Mouse (Mus musculus): ENCODE measurements around the gene D6Ertd527e. TPM values are rescaled to one million over a fixed set of nuclear protein-coding genes. Genes with fewer than 3 reads are reported as not detected.
A peak's percentile ranks its signal among the peaks of the same experiment; 100 is the strongest.

Gene D6Ertd527e
- polyA plus RNA-seq, 1 experiment from 2014 or later: 0.18 TPM

DNA sequence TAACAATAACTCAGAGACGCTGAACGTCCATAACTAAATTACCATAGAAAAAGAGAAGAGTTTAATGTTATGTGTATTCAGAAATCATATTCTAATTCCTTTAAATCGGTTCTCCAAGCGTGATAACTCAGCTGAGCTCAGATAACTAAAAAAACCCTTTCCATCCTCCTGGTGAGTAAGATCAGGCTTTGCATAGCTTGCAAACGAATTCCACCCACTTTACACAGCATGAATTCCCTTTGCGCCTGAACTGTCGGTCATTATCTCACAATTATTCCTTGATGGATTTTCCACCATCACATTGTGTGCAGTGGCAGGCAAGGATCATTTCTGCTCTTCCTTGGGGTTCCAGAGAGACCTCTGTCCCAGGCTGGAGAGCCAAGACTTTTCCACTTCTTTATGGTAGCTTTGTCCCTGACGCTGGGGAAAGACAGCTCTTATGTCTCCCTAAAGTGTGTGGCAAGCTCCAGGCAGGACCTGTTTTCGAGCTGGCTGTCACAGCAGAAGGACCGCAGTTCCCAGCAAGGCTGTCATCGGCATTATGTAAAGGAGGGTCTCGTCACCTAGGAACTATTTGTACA is 29.5 kb downstream of the D6Ertd527e start:
- no peak for ATAC-seq (ENCODE audit: low FRiP score, low read depth)
- 0 out of 2 replicates have a peak, but pooled peaks cover 5% of the 10 kb centered on the region for H3K4me1 ChIP-seq (replicated peaks)
- no peak overlapping the region for H3K4me3 ChIP-seq
- 0 out of 2 replicates have a peak, but pooled peaks cover 6% of the 10 kb centered on the region for H3K36me3 ChIP-seq
- H3K27me3 ChIP-seq: no peaks in the 10 kb centered on the region
- H3K4me2 ChIP-seq: no peak overlapping the region
- WGBS: 60% methylated on average over 12 of the region's 12 CpGs
- no peaks in the 10 kb centered on the region for H3K9me3 ChIP-seq
- H3K9ac ChIP-seq: no peak overlapping the region
- no peak overlapping the region for H3K27ac ChIP-seq (replicated peaks)

DNA sequence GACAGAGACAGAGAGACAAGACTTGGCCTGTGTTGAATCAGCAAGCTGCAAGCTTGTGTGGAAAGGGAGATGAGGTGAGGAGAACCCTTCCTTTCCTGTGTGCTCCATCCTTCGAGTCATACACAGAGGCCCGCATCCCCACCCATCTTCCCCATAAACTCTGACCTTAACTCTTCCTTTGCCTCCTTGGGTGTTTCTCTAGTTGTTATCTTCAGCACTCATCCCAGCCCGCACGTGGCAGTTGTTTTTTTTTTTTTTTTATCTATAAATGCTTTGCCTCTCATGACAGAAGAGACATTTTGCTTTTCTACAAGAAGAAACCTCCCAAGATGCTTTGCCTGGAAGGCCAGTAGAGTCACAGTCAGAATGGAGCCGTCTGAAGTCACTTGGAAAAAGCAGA is 33.9 kb downstream of the D6Ertd527e start:
- no peak overlapping the region for H3K4me2 ChIP-seq
- no peaks in the 10 kb centered on the region for H3K27me3 ChIP-seq
- H3K4me1 ChIP-seq (replicated peaks): peaks cover 11% of the 10 kb centered on the region; the same call in 1 of the 2 replicates
- no peak overlapping the region for H3K4me3 ChIP-seq
- no peaks in the 10 kb centered on the region for H3K9me3 ChIP-seq
- no peak overlapping the region for H3K9ac ChIP-seq
- no peak for ATAC-seq (ENCODE audit: low FRiP score, low read depth)
- 0 out of 2 replicates have a peak, but pooled peaks cover 6% of the 10 kb centered on the region for H3K36me3 ChIP-seq
- WGBS: 91% methylated on average over 5 of the region's 5 CpGs
- H3K27ac ChIP-seq (replicated peaks): no peak overlapping the region

DNA sequence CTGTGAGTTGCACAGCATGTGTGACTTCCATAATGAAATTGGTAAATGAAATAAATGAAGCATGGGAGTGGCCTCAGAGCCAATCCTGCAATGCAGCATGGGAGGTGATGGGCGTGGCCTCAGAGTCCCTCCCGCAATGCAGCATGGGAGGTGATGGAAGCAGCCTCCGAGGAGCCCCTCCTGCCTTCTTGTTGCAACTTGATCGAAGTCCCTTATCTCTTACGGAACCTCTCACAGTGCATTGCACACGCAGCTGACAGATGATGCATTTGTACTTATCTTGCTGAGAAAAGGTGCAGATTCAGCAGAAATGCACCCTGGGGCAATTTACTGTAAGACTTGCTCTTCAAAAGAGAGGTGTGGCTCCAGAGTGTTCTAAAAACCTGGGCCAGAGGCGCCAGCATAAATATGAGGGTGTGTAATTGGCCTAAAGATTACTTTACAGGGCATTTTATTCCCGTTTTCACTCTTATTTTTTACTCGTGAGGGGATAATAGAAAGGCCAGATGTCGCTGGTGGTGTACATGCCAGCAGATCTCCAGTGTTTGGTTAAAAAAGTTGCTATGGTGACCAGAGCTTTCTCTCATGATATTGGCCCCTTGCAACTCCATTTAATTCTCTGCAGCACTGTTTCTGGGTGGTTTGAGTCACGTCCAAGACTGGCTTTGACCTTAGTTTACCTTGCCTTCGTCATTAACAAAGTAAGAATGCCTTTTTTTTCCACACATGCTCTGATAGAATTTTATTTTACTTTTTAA is 35.4 kb downstream of the D6Ertd527e start:
- no peaks in the 10 kb centered on the region for H3K9me3 ChIP-seq
- peaks cover 7% of the 10 kb centered on the region; the same call in 1 of the 2 replicates for H3K4me1 ChIP-seq (replicated peaks)
- WGBS: 65% methylated on average over 12 of the region's 12 CpGs
- no peak overlapping the region for H3K4me2 ChIP-seq
- H3K27ac ChIP-seq (replicated peaks): 0 out of 2 replicates have a peak overlapping the region, but pooled peaks have one; percentile 14
- 0 out of 2 replicates have a peak, but pooled peaks cover 6% of the 10 kb centered on the region for H3K36me3 ChIP-seq
- no peak overlapping the region for H3K9ac ChIP-seq
- ATAC-seq (ENCODE audit: low FRiP score, low read depth): no peak
- H3K4me3 ChIP-seq: no peak overlapping the region
- no peaks in the 10 kb centered on the region for H3K27me3 ChIP-seq

DNA sequence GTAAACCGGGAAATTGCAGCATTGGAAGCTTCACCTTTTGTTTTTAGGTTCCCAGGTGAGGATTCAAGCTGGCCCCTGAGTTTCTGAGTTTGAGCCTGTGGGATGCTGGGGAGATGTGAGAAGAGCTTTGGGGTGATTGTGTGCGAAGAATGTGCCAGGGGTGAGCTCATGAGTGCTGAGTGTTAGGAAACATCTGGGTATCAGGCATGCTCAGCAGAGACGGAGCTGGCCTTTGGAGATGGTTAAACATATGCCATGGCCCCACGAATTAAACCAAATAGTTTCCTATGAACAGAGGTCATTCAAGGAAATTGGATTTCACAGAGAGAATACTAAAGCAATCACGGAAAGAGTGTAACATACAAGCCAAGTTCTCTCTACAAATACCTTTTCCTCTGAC is 37.7 kb downstream of the D6Ertd527e start:
- Histone ChIP-seq H3K4me3 (no peak overlapping the region), H3K9me3 (no peaks in the 10 kb centered on the region), H3K9ac (no peak overlapping the region), H3K4me2 (no peak overlapping the region), H3K4me1 (replicated peaks) (peaks cover 7% of the 10 kb centered on the region; the same call in 1 of the 2 replicates), H3K36me3 (no peaks in the 10 kb centered on the region), H3K27me3 (no peaks in the 10 kb centered on the region), H3K27ac (replicated peaks) (no peak overlapping the region)
- ATAC-seq (ENCODE audit: low FRiP score, low read depth): no peak
- WGBS: 87% methylated on average over 5 of the region's 5 CpGs

DNA sequence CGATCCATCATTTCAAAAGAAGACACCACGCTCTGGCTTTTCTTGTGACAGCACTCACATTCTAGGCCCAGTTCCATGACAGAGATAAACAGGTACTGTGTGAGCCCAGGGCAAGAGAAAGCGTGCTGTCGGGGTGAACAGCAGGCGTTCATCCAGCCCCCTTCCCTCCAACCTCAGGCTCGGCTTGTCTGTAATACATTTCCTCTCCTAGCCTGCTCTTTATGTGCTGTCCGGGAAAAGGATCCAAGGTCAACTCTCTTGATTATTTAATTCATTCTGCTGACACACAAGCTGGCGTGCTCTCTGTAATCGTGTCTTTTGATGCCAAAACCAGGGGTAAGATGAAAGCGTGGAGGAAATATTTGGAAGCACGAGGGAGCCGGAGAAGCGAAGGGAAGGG is 39.0 kb downstream of the D6Ertd527e start:
- WGBS: 51% methylated on average over 13 of the region's 13 CpGs
- no peak overlapping the region for H3K4me2 ChIP-seq
- no peaks in the 10 kb centered on the region for H3K27me3 ChIP-seq
- peaks cover 7% of the 10 kb centered on the region; the same call in 1 of the 2 replicates for H3K4me1 ChIP-seq (replicated peaks)
- no peaks in the 10 kb centered on the region for H3K36me3 ChIP-seq
- H3K9ac ChIP-seq: no peak overlapping the region
- no peak overlapping the region for H3K27ac ChIP-seq (replicated peaks)
- no peaks in the 10 kb centered on the region for H3K9me3 ChIP-seq
- H3K4me3 ChIP-seq: no peak overlapping the region
- no peak for ATAC-seq (ENCODE audit: low FRiP score, low read depth)

DNA sequence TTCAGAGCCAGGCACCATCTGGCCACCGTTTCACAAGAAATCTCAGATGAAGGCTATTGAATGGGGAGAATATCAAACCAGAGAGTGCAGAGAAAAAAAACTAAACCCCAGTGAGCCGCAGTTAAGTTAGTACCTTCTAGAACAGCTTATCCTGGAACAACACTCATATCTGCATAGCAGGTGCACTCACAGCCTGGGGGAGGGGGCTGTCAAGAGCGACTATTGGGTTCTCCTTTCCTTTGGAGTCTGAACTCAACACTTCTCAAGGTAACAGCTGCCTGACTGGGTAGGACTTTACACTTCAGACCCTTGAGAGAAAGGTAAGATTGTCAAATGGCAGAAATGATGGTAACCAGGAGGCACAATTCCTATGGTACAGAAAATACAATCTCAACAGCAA is 43.4 kb downstream of the D6Ertd527e start:
- Histone ChIP-seq H3K36me3 (no peaks in the 10 kb centered on the region), H3K4me3 (no peak overlapping the region), H3K27ac (replicated peaks) (no peak overlapping the region), H3K9me3 (no peaks in the 10 kb centered on the region), H3K4me1 (replicated peaks) (no peaks in the 10 kb centered on the region), H3K9ac (no peak overlapping the region), H3K4me2 (no peak overlapping the region), H3K27me3 (no peaks in the 10 kb centered on the region)
- WGBS: 83% methylated on average over 3 of the region's 3 CpGs
- ATAC-seq (ENCODE audit: low FRiP score, low read depth): no peak

DNA sequence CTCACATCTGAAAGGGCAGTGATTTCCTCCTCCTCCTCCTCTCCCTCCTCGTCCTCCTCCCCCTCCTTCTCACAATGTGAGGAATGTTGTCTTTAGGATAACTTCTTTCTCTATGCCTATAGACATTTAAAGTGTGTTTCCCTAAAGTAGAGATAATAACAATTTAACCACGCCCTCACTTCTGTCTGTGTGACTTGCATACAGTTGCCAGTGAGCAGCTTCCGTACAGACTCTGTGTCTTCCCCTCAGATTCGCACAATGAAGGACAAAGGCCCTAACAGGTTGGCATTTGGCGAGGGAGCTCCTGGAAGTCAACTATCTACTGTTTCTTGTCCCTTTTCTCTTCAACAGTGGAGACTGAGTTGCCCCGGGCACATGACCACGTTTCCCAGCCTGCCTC is 45.9 kb downstream of the D6Ertd527e start:
- WGBS: 83% methylated on average over 7 of the region's 7 CpGs
- H3K36me3 ChIP-seq: no peaks in the 10 kb centered on the region

DNA sequence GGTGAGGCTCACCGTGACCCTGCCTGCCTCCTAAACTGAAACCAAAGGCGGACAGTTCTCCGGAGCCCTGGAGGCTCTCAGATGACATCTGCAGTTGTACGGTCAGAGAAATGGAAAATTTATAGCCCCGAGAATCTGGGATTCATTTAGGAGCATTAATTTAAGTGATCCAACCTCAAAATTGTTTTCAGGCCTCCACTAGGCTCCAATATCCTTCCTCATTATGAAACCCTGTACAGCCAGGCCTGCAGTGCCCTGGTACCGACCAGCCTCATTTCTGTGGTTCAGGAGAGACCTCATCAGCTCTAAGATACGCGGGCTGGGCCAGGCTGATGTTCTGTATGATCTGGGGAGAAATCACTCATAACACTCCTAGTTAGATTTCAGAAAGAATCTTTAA is 46.9 kb downstream of the D6Ertd527e start:
- ATAC-seq (ENCODE audit: low FRiP score, low read depth): no peak
- H3K9ac ChIP-seq: no peak overlapping the region
- H3K4me3 ChIP-seq: no peak overlapping the region
- no peak overlapping the region for H3K27ac ChIP-seq (replicated peaks)
- H3K4me1 ChIP-seq (replicated peaks): no peaks in the 10 kb centered on the region
- H3K36me3 ChIP-seq: no peaks in the 10 kb centered on the region
- no peak overlapping the region for H3K4me2 ChIP-seq
- 89% methylated on average over 8 of the region's 8 CpGs for WGBS
- no peaks in the 10 kb centered on the region for H3K27me3 ChIP-seq
- H3K9me3 ChIP-seq: no peaks in the 10 kb centered on the region

More for the DNA sequence above, 45.9 kb downstream of the D6Ertd527e start:
- H3K4me2 ChIP-seq: no peak overlapping the region
- ATAC-seq (ENCODE audit: low FRiP score, low read depth): no peak
- no peaks in the 10 kb centered on the region for H3K4me1 ChIP-seq (replicated peaks)
- no peaks in the 10 kb centered on the region for H3K27me3 ChIP-seq
- H3K27ac ChIP-seq (replicated peaks): no peak overlapping the region
- no peaks in the 10 kb centered on the region for H3K9me3 ChIP-seq
- no peak overlapping the region for H3K4me3 ChIP-seq
- H3K9ac ChIP-seq: no peak overlapping the region

DNA sequence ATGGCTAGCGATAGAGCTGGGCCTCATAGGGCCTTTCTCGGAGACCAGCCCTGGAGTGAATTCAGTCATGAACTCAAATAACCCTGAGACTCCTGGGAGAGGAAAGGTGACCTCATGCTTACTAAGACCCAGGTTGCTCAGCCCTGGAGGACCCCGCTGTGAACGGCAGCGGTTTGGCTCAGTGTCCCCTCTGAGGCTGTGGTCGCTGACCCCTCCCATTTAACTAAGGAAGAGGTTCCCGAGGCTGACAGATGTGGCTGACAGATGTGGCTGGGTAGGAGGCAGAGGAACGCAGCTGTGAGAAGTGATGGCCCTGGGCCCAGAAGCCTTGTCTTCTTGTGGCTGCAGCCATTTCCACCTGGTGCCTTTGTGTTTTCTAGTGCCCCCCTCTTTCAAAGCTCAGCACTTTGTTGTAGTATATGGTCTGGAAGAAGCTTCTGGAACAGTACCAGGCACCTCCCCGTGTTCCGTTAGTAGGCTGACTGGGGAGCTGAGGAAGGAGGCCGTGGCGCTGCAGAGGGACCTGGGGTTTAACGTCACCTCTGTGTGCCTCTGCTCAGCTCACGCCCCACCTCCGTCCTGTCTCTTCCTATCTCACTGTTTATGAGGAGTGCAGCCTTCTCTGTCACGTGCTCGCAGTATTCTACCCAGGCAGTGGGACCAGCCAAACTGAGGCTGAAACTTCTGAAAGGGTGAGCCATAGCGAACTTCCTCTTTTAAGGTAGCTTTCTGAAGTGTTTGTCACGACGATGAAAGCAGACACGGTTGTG is 48.1 kb downstream of the D6Ertd527e start:
- no peaks in the 10 kb centered on the region for H3K9me3 ChIP-seq
- H3K4me3 ChIP-seq: no peak overlapping the region
- H3K36me3 ChIP-seq: no peaks in the 10 kb centered on the region
- no peaks in the 10 kb centered on the region for H3K27me3 ChIP-seq
- H3K9ac ChIP-seq: no peak overlapping the region
- ATAC-seq (ENCODE audit: low FRiP score, low read depth): no peak
- no peak overlapping the region for H3K4me2 ChIP-seq
- 71% methylated on average over 21 of the region's 21 CpGs for WGBS
- no peaks in the 10 kb centered on the region for H3K4me1 ChIP-seq (replicated peaks)
- no peak overlapping the region for H3K27ac ChIP-seq (replicated peaks)

DNA sequence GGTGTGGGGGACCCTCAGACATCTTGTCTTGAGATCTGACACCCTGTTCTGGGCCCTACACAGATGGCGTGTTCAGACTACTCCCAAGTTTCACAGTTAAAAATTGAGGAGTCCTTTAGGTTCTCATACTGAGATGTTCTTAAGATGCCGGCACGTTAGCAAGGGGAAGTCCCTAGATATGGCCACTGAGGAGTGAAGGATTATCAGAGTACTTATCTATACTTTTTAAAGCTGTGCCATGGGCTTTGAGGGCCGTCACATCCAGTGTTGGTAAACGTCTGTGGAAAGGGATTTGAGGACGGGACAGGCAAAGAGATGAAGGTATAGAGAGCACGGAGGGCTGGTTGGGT is 48.7 kb downstream of the D6Ertd527e start:
- Histone ChIP-seq H3K4me1 (replicated peaks) (no peaks in the 10 kb centered on the region), H3K36me3 (no peaks in the 10 kb centered on the region), H3K9ac (no peak overlapping the region), H3K4me2 (no peak overlapping the region), H3K4me3 (no peak overlapping the region), H3K27me3 (no peaks in the 10 kb centered on the region), H3K9me3 (no peaks in the 10 kb centered on the region), H3K27ac (replicated peaks) (no peak overlapping the region)
- 92% methylated on average over 7 of the region's 7 CpGs for WGBS
- ATAC-seq (ENCODE audit: low FRiP score, low read depth): no peak

DNA sequence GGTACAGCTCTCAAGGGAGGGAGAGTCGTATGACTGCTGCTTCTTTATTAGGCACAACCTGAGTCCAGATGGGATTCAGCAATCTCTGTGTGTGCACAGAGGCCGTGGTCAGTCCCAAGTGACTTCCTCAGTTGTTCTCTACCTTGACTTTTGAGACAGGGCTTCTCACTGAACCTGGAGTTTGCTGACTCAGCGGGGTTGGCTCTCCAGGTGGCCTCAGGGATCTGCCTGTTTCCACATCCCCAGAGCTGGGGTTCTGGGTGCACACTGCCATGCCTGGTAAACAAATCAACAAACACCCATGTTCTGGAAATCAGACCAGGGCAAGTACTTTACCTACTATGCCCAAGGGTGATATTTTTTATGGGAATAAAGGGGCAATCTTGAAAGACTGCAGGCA is 49.3 kb downstream of the D6Ertd527e start:
- H3K27ac ChIP-seq (replicated peaks): no peak overlapping the region
- no peaks in the 10 kb centered on the region for H3K4me1 ChIP-seq (replicated peaks)
- H3K4me3 ChIP-seq: no peak overlapping the region
- no peak overlapping the region for H3K9ac ChIP-seq
- WGBS: 83% methylated on average over 3 of the region's 3 CpGs
- no peaks in the 10 kb centered on the region for H3K9me3 ChIP-seq
- no peak for ATAC-seq (ENCODE audit: low FRiP score, low read depth)
- no peak overlapping the region for H3K4me2 ChIP-seq
- H3K27me3 ChIP-seq: no peaks in the 10 kb centered on the region
- H3K36me3 ChIP-seq: no peaks in the 10 kb centered on the region

DNA sequence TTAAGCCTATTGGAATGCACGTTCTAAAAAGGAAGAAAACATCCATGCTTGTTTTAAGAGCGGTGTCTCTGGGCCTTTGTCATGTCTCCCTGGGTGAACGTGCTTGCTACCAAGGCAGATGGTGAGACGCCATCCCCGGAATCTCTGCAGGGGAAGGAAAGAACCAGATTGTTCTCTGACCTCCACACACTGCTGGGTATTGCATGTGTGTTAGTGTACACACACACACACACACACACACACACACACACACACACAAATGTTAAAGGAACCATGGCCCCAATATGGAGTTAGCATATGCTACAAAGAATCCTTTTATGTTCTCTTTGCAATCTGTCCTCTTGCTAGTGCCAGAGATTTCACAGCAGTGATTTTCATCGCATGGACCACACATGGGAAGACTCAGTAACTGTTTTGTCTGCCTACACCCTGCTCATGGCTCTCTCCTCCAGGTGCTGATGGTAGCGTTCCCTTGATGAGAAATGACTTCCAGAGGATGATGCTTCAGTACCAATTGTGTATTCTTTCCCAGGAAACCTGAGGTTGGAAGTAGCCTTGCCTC is 53.6 kb downstream of the D6Ertd527e start:
- Histone ChIP-seq H3K4me2 (no peak overlapping the region), H3K27me3 (no peaks in the 10 kb centered on the region)
- 60% methylated on average over 7 of the region's 7 CpGs for WGBS

More for the DNA sequence above, 53.6 kb downstream of the D6Ertd527e start:
- no peaks in the 10 kb centered on the region for H3K36me3 ChIP-seq
- H3K4me3 ChIP-seq: no peak overlapping the region
- no peak overlapping the region for H3K9ac ChIP-seq
- H3K4me1 ChIP-seq (replicated peaks): 0 out of 2 replicates have a peak, but pooled peaks cover 5% of the 10 kb centered on the region
- no peak for ATAC-seq (ENCODE audit: low FRiP score, low read depth)
- H3K27ac ChIP-seq (replicated peaks): no peak overlapping the region
- no peaks in the 10 kb centered on the region for H3K9me3 ChIP-seq
